Mouse (Mus musculus): ENCODE results near the gene Gabrr2.

Gabrr2 gene

DNA sequence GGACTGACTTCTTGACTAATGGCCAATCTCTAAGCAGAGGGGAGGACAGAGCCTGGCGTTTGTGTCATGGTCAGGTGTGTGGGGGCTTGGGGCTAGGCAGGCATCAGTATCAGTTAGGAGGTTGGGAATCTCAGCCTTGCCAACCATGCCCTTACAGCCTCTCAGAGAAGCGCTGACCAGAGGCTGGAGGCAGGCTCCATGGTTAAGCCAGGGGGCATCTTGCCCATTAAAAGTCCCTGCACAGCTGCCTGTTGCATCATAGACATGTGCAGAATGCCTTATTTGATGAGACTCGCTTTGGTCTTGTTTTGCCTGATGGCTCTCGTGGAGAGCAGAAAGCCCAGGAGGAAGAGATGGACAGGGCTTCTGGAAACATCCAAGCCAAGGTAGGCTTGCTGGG lies at the start of gene Gabrr2:
TSS of gene Gabrr2 (plus strand) at position 19 of the 400 bp plus-strand sequence.
- DNase-seq (ENCODE audit: low read depth, low spot score), result peak; percentile 47

DNA sequence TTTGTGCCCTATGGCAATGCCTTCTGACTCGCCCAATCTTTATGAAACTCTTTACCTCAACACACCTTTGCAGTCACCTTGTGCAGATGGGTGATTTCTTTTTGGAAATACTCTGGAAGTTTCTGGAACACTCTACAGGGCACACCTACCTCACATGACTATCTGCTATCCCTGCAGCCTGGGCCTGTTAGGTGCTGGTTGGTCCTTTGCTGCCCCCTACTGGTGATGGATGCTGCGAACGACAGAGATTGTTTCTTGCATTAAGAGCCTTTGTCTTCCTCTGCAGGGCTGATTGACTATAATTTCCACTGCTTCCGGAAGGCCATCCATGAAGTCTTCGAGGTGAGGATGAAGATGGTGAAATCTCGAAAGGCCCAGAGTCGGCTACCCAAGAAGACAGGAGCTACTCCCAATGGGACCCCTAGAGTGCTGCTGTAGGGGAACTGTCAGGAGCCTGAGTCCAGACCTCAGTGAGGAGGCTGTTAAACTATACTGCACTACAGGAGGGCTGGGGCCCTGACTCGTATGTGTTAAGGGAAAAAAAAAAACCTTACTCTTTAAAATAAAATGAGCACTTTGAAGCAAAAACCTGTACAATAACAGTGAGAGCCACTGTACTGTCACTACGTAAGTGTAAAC lies 44.3 kb upstream of the Gabrr2 start:
- peak; percentile 81 for DNase-seq (ENCODE audit: low read depth, low spot score)

DNA sequence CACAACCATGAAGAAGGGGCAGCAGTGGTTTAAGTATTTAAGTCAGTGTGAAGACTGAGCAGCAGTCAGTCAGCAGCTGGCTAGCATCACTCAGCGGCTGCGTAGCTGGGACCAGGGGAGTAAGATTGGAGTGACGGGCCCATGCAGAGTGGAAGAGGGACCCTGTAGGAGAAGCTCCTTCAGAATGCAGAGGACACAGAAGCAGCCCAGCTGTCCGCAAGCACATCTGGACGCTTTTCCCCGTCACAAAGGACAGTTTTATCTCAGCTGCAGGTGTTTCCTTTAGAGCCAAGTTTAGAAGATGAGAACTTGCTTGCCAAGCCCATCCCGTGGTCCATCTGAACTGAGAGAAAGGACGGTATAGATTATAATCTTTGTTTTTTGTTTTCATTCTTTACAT lies 38.4 kb upstream of the Gabrr2 start:
- no peak for DNase-seq (ENCODE audit: low read depth, low spot score)

DNA sequence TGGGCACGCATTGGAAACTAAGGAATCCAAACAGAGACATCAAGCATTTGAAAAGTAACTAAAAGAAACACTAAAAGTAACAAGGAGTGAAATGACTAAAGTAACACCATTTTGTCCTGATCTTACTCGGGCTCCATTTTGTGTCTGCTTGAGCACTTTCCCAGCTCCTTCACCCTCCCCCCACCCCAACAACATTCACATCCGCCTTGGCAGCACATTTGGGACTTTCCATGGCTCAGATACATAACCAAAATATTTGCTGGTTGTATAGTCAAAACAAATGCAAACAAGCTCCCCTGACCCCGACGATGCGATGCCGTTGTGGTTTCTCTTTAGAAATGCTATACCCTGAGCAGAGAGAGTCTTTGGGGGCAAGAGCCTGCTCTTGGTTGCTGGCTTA lies 33.7 kb upstream of the Gabrr2 start:
- DNase-seq (ENCODE audit: low read depth, low spot score), result no peak

DNA sequence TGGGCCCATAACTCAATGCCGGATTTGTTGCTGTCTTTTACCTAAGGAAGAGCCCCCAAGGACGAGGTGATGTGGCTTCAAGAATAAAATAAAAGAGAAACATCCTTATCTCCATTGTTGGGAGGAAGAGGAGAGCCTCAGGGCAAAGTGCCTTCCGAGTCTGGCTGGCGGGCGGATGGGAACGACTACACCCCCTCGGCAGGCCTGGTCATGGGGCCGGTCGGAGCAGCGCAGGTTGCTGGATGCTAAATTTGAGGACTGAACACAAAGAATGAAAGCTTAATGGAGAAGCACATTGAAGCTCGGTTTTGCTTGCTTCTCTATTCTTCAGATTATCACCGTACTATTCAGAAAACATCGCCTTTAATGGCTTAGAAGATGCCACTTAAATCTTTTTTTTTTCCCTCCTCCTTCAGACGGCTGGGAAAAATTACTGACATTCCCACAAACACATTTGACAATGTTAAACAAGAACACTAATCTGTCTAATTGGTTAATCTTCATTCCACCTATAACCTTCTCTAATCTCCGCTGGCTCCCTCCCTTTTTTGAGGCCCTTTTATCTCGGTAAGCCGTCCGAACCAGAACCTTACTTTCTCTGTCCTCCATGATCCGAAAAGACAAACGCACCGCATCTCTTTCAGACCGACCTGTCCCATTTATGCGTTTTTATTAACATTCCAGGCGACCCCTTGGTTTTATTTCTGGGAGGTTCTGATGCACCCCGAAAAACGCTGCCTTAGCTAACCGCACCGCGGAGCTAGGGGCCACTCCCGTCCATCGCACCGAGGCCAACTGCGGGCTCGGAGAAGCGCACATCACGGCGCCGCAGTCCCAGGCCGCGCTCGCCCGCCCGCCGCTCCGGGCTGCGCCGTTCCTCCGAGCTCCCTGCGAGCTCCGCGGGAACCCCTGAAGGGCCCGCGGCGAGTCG lies 32.3 kb upstream of the Gabrr2 start:
- DNase-seq (ENCODE audit: low read depth, low spot score), result peak; percentile 23

DNA sequence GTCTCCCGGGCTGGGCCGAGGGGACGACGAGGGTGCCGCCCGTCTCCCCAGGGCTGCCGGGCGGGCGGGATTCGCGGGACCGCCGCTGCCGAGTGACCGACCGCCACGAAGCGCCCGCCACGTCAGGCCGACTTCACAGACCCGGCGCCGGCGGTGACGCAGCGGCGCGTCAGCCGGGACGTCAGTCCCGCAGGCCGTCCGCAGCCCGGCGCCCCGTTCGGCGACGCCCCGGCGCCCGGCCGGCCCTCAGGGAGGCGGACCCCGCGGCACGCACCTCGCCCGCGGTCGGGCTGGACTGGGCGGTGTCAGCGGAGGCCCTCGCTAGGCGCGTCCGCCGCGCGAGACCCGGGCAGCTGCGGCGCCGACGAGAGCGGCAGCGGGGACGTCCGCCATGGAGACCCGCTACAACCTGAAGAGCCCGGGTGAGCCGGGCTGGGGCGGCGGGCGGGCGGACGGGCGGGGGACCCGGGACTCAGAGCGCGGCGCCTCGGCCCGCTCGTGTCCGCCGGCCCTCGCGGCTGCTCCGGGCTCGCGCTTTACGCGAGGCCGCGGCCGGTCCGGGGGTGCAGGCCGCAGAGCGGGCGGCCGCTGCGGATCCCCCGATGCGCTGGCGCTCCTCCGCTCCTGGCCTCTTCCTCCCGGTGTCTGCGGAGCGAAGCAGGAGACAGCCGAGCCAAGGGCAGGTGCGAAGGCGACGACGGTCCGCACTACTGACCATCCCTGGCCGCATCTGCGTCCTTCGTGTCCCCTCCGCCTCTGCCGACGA lies 31.4 kb upstream of the Gabrr2 start, which contains the start of gene Ube2j1:
TSS of gene Ube2j1 (plus strand) at position 222 of the 766 bp plus-strand sequence.
- DNase-seq (ENCODE audit: low read depth, low spot score), result peak; percentile 88

DNA sequence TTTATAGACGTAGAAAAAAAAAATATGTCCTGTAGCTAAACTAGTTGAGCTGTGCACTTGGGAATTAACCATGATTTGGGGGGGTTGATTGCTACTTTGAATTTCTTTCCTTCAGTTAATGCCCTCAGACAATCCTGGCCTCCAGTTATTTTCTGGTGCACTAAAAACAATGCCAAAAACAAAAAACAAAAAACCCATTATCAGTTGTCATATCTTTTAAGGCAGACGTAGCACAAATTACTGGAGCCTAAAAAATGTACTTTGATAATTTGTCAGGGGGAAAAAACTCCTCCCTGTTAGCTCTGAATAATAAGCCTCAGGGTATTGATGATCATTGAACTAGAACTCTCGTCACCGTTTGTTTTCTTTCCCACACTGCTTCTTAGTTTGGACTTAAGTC lies 30.8 kb upstream of the Gabrr2 start:
- no peak for DNase-seq (ENCODE audit: low read depth, low spot score)

DNA sequence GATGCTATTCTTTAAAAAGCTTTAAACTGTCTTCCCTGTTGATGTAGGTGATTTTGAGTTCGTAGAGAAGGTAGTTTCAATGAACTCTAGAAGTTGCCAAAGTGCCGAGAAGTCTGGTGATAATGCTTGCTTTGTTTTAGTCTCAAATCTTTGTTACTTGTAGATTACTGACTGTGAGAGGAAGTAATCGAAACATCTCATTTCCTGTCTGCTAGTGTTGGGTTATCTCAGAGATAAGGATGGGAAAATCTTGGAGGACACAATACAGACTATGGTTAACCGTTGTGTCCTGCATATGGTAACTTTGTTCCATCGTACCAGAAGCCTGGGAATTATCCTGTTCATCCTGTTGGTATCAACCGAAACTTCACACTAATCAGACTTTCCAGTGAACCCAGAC lies 29.3 kb upstream of the Gabrr2 start:
- DNase-seq (ENCODE audit: low read depth, low spot score), result no peak

DNA sequence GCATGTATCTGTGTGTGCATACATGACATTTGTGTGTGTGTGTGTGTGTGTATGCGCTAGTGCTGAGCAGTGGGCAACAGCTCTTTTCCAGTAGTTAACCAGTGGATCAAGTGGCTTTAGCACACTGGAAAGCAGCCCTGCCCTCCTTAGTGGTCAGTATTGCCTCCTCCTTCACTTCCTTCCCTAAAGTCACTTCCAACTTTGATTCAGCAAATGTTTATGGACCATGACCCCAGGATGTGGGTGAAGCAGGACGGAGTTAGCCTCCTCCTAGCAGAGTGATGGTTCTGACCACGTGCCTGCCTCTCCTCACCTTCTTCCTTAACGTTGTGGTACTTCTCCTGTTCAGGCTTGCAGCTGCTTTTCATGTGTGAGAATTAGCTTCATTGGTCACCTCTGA lies 23.0 kb upstream of the Gabrr2 start:
- no peak for DNase-seq (ENCODE audit: low read depth, low spot score)

DNA sequence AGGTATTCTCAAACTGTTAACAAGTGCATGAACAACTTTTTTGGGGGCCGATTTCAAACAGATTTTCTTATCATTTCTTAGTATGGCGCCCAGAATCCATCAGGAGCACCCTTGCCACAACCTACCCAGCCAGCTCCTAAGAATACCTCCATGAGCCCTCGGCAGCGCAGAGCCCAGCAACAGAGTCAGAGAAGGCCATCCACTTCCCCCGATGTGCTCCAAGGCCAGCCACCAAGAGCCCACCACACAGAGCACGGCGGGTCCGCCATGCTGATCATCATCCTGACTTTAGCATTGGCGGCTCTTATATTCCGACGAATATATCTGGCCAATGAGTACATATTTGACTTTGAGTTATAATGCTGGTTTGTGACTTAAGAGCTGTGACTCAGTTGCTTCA lies 13.2 kb upstream of the Gabrr2 start:
- no peak for DNase-seq (ENCODE audit: low read depth, low spot score)

DNA sequence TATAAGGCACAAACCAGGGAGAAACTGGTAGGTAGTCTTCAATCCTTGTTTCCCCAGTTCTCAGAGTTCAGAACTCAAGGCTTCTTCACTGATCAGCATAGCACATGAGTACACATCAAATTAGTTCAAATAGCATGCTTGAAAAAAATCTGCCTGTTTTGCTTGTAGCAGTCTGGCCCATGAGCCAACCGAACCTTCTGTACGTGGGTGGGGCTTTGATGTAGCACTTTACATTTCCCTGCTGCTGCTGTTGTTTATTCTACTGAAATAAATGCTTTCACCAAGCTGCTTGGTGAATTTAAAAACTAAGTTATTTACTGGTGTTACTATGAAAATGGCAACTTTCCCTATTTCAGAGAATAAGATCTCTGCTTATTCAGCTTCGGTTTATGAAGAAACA lies 10.7 kb upstream of the Gabrr2 start:
- DNase-seq (ENCODE audit: low read depth, low spot score), result no peak

DNA sequence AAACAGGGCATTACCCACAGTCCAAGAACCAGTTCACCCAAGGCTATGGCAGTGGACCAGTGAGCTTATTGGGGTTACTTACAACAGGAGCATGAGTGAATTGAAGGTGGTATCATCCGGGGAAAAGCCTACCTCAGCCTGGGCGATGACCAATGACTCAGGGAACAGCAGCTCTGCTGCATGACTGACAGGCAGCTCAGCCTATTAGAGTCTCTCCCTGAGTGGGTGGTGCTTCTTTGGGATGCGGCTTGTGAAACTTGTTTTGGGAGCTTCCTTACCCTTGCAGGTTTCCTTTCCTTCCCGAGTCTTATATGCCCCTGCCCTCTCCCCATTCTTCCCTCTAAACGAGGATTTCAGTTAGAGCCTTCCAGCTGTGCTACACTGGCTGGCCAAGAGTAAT lies 10.1 kb upstream of the Gabrr2 start:
- no peak for DNase-seq (ENCODE audit: low read depth, low spot score)

DNA sequence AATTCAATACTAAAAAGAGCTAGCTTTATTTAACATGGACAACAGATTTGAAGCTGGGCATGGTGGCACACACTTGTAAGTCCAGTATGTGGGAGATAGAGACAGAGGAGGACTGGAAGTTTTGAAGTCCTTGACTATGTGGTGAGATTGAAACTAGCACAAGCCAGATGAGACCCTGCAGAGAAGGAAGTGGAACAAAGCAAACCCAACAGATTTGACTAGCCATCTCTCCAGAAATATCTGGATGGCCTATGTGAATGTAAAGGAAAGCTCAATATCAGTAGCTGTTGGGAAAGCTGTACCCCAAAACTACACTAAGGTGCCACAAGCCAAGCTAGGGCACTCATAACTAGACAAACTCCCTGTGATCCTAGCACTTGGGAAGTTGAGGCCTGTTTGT lies 8.4 kb upstream of the Gabrr2 start:
- DNase-seq (ENCODE audit: low read depth, low spot score), result no peak

DNA sequence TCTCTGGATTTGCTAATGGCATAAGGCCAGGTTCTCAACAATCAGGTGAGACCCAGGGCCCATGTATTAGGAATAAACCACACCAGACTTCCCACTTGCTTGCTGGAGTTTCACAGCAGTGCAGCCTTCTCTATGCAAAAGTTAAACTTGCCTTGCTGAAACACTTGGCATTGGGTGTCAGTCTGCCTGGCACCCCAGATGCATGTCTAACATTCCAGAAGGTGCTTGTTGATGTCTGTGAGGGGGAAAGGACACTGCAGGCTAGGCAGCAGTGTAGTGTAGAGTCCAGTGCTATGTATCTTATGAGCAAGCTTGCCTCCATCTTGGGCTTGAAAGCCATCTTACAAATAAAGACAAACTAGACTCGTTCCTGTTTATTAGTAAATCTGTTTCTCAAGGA lies 6.5 kb upstream of the Gabrr2 start:
- peak; percentile 63 for DNase-seq (ENCODE audit: low read depth, low spot score)

DNA sequence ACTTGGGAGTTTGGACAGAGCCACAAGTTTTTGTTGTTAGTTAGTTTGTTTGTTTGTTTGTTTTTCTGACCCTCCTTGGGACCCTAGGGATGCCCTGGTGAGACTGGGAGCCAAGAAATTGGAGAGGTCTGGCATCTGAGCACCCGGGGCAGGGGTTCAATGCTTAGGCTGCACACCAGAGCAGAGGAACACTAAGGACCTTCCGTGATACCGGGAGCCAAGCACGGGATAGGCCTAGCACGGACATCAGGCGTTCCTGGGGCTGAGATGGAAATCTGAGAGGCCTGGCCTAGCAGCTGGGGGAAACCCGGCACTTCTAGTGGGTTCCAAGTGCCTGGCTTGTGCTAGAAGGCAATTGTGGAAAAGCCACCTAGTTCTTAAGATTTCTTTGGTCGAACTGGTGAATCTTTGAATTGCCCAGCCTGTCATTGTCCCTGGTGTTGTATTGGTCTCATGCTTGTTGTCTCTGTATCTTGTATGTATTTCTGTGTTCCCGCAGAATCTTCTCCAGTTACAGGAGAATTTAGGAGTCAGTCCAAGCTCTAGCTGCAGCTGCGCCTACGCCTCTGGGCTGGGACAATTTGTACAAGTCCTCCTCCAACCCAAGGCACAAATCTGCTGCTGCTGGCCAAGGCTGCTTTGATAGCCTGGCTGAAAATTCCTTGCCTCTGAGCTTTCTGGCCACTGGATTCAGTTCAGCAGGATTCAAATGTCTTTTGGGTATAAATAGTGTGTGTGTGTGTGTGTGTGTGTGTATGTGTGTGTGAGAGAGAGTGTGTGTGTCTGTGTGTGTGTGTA lies 4.7 kb upstream of the Gabrr2 start:
- DNase-seq (ENCODE audit: low read depth, low spot score), result peak; percentile 97

DNA sequence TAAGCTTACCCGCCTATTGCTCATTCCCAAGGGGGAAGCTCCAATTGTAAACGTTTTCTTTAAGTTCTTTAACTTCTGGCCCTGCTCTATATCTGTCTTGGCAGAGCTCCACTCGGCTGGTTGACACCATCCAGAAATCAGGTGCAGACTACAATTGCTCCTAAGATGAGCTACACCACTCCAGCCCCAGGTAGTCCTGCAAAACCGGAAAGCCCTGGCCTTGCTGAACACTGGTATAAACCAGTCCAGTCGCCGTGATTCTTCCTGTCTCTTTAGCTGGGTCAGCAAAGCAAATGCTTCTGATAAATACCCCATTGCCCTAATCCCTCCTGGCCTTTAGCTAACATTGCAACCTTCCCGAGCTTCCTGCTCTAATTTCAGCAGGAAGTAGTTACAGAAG lies 1.6 kb upstream of the Gabrr2 start:
- DNase-seq (ENCODE audit: low read depth, low spot score), result no peak

DNA sequence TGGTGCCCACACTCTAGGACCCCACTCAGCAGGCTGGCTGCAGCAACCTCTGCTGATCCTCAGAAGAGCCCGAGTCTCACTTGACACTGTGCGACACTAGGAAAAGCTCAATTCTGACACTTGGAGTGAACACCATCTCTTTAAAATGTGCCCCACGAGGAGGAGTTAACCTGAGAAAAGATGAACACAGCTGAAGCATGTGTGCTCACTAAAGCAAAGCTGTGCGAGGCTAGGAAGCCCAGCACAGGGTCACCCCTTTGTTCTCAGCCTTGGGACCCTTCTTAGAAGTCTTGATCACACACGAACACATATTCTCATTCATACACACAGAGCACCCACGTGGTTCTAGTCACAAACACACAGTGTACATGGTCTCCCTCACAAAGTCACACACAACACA lies 2.2 kb downstream of the Gabrr2 start:
- no peak for DNase-seq (ENCODE audit: low read depth, low spot score)

DNA sequence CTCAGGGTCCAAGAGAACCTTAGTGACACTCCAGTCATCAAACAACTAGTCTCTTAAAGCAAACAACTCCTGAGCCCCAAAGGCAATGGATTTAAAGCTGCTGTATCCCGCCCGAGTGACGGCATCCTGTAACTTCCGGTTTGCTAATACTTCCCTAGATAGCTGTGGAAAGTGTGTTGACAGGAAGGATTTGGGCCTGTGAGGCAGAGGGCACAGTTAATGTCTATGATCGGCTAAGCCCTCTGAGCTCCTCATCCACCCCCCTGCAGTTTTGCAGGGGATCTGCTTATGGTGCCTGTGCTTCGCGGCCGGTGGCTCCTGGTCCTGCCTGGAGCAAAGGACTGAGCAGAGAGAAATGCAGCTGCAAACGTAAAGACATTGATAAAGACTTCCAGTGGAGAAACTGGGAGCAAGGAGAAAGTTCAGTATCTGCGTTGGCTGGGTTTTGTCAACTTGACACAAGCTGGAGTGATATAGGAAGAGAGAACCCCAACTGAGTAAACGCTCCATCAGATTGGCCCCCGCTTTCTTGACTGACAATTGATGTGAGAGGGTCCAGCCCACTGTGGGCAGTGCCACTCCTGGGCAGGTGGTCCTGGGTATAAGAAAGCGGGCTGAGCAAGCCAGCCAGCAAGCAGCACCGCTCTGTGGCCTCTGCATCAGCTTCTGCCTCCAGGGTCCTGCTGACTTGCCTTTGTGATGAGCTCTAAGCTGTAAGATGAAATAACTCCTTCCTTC lies 3.6 kb downstream of the Gabrr2 start:
- DNase-seq (ENCODE audit: low read depth, low spot score), result no peak

DNA sequence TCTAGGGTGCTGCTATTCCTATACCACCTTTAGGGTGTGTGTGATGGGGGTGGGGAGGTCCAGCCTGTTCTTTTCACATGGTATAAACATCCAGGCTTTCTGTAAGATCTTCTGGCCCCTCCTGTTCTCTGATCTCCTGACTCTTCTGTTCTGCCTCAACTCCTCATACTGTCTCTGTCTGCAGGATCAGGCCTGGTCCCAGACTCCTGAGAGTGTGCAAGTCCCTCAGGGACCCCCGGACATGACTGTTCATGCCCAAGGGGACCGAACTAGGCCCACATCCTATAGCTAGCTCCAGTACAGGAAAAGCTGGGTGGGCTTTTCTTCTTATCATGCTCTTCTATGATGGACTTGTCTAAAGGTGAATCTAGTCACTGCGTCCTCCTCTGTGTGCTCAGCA lies 4.5 kb downstream of the Gabrr2 start:
- no peak for DNase-seq (ENCODE audit: low read depth, low spot score)

DNA sequence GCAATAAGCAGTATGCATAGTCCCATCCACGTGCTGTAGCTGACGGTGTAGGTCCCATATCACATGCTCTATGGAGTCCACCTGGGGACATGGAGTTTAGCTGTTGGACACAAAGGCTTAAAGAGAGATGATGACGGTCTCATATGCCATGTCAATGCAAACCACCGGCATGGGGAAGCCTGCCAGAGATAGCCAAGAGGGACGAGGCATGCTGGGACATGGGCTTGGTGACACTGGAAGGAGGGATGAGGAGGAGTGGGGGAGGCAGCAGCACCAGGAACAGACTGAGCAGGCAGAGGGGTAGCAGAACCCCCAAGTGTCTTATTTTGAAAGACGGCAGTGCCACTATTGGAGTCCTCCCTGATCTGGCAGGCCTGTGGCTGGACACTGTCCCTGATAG lies 5.0 kb downstream of the Gabrr2 start:
- no peak for DNase-seq (ENCODE audit: low read depth, low spot score)

DNA sequence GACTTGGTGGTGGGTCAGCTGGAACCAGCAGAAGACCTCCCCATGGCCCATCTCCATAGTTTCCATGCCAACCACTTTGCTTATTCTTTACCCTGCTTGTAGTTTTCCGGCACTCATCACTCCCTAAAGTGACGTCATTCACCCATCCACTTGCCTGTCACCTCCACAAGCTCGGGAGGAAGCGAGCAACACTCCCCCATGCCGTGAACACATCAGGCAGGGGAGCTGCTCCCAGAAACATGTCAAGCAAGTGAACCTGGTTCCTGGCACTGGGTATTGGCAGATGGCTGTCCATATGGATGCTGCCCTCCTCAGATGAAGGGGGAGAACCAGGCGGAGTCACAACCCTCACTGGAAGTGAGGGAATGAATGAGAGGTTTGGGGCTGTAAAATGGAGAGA lies 6.1 kb downstream of the Gabrr2 start:
- DNase-seq (ENCODE audit: low read depth, low spot score), result no peak
